ENCODE assay signal across 7 mouse cellular contexts in the genomic region with DNA sequence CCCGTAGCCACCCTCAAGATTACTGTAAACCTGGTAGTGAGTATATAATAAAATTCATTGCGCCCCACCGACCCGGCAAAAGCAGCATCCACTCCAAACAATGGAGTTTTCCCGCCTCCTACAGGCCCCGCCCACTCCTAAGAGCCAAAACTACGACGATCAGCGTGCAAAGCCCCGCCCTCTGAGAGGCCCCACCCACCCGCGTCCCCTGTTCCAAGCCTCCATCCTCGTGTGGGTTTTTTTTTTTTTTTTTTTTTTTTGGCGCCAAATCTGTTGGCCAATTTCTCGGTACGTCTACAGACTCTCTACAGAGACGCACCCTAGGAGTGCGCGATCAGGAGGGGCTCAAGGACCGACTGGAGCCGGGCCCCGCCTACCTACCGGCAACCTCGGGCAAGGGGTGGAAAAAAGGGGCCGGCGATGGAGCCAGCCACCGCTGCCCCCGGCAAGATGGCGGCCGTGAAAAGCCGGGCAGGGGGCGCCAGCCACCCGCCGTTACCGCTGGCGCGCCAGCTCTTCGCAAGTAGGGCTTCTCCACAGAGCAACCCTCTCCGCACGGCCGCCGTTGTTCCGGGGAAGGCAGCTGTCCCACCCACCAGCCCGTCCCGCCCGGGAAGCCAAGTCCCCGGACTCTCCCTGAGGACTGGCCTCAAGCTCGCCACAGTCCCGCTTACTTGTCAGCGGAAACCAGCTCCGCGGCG. TPM values are rescaled to one million over a fixed set of nuclear protein-coding genes. Genes with fewer than 3 reads are reported as not detected.
DNase-seq lines count a peak whose midpoint lies in the region; ATAC-seq lines count a peak whose summit lies in the region.

No protein-coding gene starts in this region.

- no peaks in the 10 kb centered on the region for H3K27me3 ChIP-seq in midbrain, embryonic 10.5 days (ENCODE audit: low read depth, poor library complexity, severe bottlenecking)

- intact Hi-C loops in gastrocnemius, postnatal 14 days (cut with DNase I; ENCODE audit: low total_unique reads), result no loop called here
- intact Hi-C loops in left cerebral cortex, postnatal 36 days (cut with DNase I), result no loop called here

- peaks cover 21% of the 10 kb centered on the region for H3K4me1 ChIP-seq in midbrain, embryonic 10.5 days

- ATAC-seq in inflammation-experienced regulatory T-cells, adult 6 months, result peak; percentile 57

- H3K4me3 ChIP-seq in midbrain, embryonic 10.5 days, result peak overlapping the region; percentile 100

- peak overlapping the region; percentile 99 for H3K27ac ChIP-seq in midbrain, embryonic 10.5 days (replicated peaks)

- WGBS in midbrain, embryonic 10.5 days, result under 1% methylated on average over 53 of the region's 53 CpGs

- no peaks in the 10 kb centered on the region for H3K9me3 ChIP-seq in midbrain, embryonic 10.5 days (replicated peaks)

- H3K36me3 ChIP-seq in midbrain, embryonic 10.5 days, result peaks cover 46% of the 10 kb centered on the region

- DNase-seq in adrenal gland, adult 8-10 months, result peak; percentile 68
- DNase-seq in embryo, embryonic 10.5 days (ENCODE audit: low spot score), result peak; percentile 98
- DNase-seq in gastrocnemius, postnatal 14 days, result peak; percentile 78
- peak; percentile 51 to 54 for DNase-seq in left cerebral cortex, postnatal 36 days (ENCODE audit: low spot score in 2 of 2)
- DNase-seq in midbrain, embryonic 10.5 days (ENCODE audit: low spot score), result peak; percentile 93
- DNase-seq in right cerebral cortex, postnatal 4 days, result peak; percentile 73

RNA-seq across cellular contexts. Expression of a gene that starts 0.9 kb away (rescaled TPM):
- total RNA-seq in adrenal gland, adult 8-10 months (2022), result 10 to 100 TPM; 20.6 to 24.4 (median 22.7) TPM
- 10 to 100 TPM; 16.2 to 17.4 TPM for total RNA-seq in gastrocnemius, postnatal 14 days (2021)
- polyA plus RNA-seq in inflammation-experienced regulatory T-cells, adult 6 months (2017; shearing (Covaris generic)), result 10 to 100 TPM; 40.6 to 99.0 (median 47.2) TPM
- total RNA-seq in left cerebral cortex, postnatal 36 days (2021), result 10 to 100 TPM; 26.9 to 34.8 TPM
- 294 and 306 TPM in 2 replicates for polyA plus RNA-seq in midbrain, embryonic 10.5 days (2016; fragmentation: Nextera tagmentation; extraction: Ambion mirVana)

RNA-seq across cellular contexts. Expression of a gene that starts 24.7 kb away (rescaled TPM):
- total RNA-seq in adrenal gland, adult 8-10 months (2022), result 1,000 to 10,000 TPM in 1 of 4 experiments, 100 to 1,000 TPM in 3; 829 to 1,005 (median 899) TPM
- total RNA-seq in gastrocnemius, postnatal 14 days (2021), result 100 to 1,000 TPM; 226 to 247 TPM
- polyA plus RNA-seq in inflammation-experienced regulatory T-cells, adult 6 months (2017; shearing (Covaris generic)), result 100 to 1,000 TPM; 297 to 370 (median 348) TPM
- total RNA-seq in left cerebral cortex, postnatal 36 days (2021), result 100 to 1,000 TPM; 380 to 465 TPM
- polyA plus RNA-seq in midbrain, embryonic 10.5 days (2016; fragmentation: Nextera tagmentation; extraction: Ambion mirVana), result 529 and 547 TPM in 2 replicates

RNA-seq across cellular contexts. Expression of a gene that starts 30.4 kb away (rescaled TPM):
- total RNA-seq in adrenal gland, adult 8-10 months (2022), result 10 to 100 TPM in 3 of 4 experiments, 1 to 10 TPM in 1; 10.0 to 22.7 (median 17.9) TPM
- total RNA-seq in gastrocnemius, postnatal 14 days (2021), result 1 to 10 TPM; 1.5 to 1.8 TPM
- polyA plus RNA-seq in inflammation-experienced regulatory T-cells, adult 6 months (2017; shearing (Covaris generic)), result 10 to 100 TPM in 2 of 3 experiments, 1 to 10 TPM in 1; 8.5 to 18.5 (median 16.4) TPM
- total RNA-seq in left cerebral cortex, postnatal 36 days (2021), result 1 to 10 TPM; 5.3 to 6.3 TPM
- 1.9 and 3.5 TPM in 2 replicates for polyA plus RNA-seq in midbrain, embryonic 10.5 days (2016; fragmentation: Nextera tagmentation; extraction: Ambion mirVana)

RNA-seq across cellular contexts. Expression of a gene that starts 58.5 kb away (rescaled TPM):
- total RNA-seq in adrenal gland, adult 8-10 months (2022), result 100 to 1,000 TPM; 514 to 868 (median 646) TPM
- total RNA-seq in gastrocnemius, postnatal 14 days (2021), result 100 to 1,000 TPM; 211 to 229 TPM
- 1,000 to 10,000 TPM in 1 of 3 experiments, 100 to 1,000 TPM in 2; 680 to 1,098 (median 710) TPM for polyA plus RNA-seq in inflammation-experienced regulatory T-cells, adult 6 months (2017; shearing (Covaris generic))
- 100 to 1,000 TPM; 135 to 160 TPM for total RNA-seq in left cerebral cortex, postnatal 36 days (2021)
- 1,189 and 1,392 TPM in 2 replicates for polyA plus RNA-seq in midbrain, embryonic 10.5 days (2016; fragmentation: Nextera tagmentation; extraction: Ambion mirVana)

Comparison
In these comparisons a context has a peak if more than half of its experiments do, and no peak if none do; other contexts are left out.
1. Peak in every context shown above with its lines: DNase-seq, ATAC-seq, H3K4me3 ChIP-seq and H3K27ac ChIP-seq.